Mouse (Mus musculus): Measurements from ENCODE around the gene Zbtb7b. TPM values are rescaled to one million over a fixed set of nuclear protein-coding genes. Genes with fewer than 3 reads are reported as not detected.

Gene Zbtb7b
- polyA plus RNA-seq, 1 experiment from 2014 or later: 0.52 TPM

- H3K27me3 ChIP-seq: no peaks in the 10 kb centered on the region
- H3K9ac ChIP-seq (replicated peaks): no peak overlapping the region
- no peaks in the 10 kb centered on the region for H3K9me3 ChIP-seq
- peaks cover 9% of the 10 kb centered on the region for H3K4me1 ChIP-seq
- H3K4me3 ChIP-seq: no peak overlapping the region
- H3K27ac ChIP-seq (replicated peaks): no peak overlapping the region
- ATAC-seq (replicated peaks): no peak
- no peaks in the 10 kb centered on the region for H3K36me3 ChIP-seq
- H3K4me2 ChIP-seq (replicated peaks): no peak overlapping the region
- WGBS: 50% methylated on average over 5 of the region's 5 CpGs
Measured at GRCm38 (mm10) chr3:89373581-89374231, 20.9 kb downstream of the Zbtb7b start.

- Histone ChIP-seq H3K9me3 (no peaks in the 10 kb centered on the region), H3K4me1 (no peaks in the 10 kb centered on the region), H3K27me3 (no peaks in the 10 kb centered on the region), H3K27ac (replicated peaks) (no peak overlapping the region), H3K9ac (replicated peaks) (no peak overlapping the region), H3K4me3 (no peak overlapping the region), H3K36me3 (no peaks in the 10 kb centered on the region), H3K4me2 (replicated peaks) (no peak overlapping the region)
- 77% methylated on average over 11 of the region's 11 CpGs for whole genome bisulfite sequencing
- no peak for ATAC-seq (replicated peaks)
Measured at GRCm38 (mm10) chr3:89367338-89367737, 27.2 kb downstream of the Zbtb7b start.

GRCm38 (mm10) chr3:89365486-89366414 lies 28.8 kb downstream of the Zbtb7b start:
- Histone ChIP-seq H3K4me2 (replicated peaks) (no peak overlapping the region), H3K9ac (replicated peaks) (no peak overlapping the region), H3K4me1 (no peaks in the 10 kb centered on the region), H3K27ac (replicated peaks) (no peak overlapping the region), H3K9me3 (no peaks in the 10 kb centered on the region), H3K27me3 (no peaks in the 10 kb centered on the region), H3K36me3 (no peaks in the 10 kb centered on the region), H3K4me3 (no peak overlapping the region)
- no peak for ATAC-seq (replicated peaks)
- 78% methylated on average over 20 of the region's 20 CpGs for WGBS

GRCm38 (mm10) chr3:89365153-89365485 lies 29.5 kb downstream of the Zbtb7b start, which contains the start of gene Dcst1:
Dcst1 (minus strand) TSS chr3:89365253.
- Histone ChIP-seq H3K27me3 (no peaks in the 10 kb centered on the region), H3K27ac (replicated peaks) (no peak within 1 kb of the TSS), H3K4me1 (no peaks in the 10 kb centered on the region), H3K9me3 (no peaks in the 10 kb centered on the region), H3K9ac (replicated peaks) (no peak within 1 kb of the TSS), H3K36me3 (no peaks in the 10 kb centered on the region), H3K4me2 (replicated peaks) (no peak within 1 kb of the TSS), H3K4me3 (no peak within 1 kb of the TSS)
- ATAC-seq (replicated peaks): no peak
- WGBS: 82% methylated on average over 11 of the region's 11 CpGs

DNA sequence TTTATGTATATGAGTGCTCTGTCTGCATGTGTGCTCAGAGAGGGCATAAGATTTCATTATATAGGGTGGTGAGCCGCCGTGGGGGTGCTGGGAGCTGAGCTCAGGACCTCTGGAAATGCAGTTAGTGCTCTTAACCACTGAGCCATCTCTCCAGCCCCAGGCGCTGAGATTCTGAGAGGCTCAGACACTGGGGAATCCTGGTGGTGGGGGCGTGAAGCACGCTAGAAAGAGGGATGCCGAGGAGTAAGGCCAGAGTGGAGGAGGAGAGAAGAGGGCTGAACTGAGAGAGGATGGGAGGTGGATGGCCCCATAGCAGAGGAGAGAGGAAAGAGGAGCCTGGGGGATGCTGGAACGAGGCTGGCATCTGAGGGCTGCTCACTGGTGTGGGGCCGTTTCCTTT lies 29.9 kb downstream of the Zbtb7b start:
- H3K27me3 ChIP-seq: no peaks in the 10 kb centered on the region
- no peak overlapping the region for H3K4me2 ChIP-seq (replicated peaks)
- H3K4me3 ChIP-seq: no peak overlapping the region
- H3K36me3 ChIP-seq: no peaks in the 10 kb centered on the region
- H3K27ac ChIP-seq (replicated peaks): no peak overlapping the region
- H3K9me3 ChIP-seq: no peaks in the 10 kb centered on the region
- H3K9ac ChIP-seq (replicated peaks): no peak overlapping the region
- H3K4me1 ChIP-seq: no peaks in the 10 kb centered on the region
- ATAC-seq (replicated peaks): no peak
- 49% methylated on average over 8 of the region's 8 CpGs for WGBS

DNA sequence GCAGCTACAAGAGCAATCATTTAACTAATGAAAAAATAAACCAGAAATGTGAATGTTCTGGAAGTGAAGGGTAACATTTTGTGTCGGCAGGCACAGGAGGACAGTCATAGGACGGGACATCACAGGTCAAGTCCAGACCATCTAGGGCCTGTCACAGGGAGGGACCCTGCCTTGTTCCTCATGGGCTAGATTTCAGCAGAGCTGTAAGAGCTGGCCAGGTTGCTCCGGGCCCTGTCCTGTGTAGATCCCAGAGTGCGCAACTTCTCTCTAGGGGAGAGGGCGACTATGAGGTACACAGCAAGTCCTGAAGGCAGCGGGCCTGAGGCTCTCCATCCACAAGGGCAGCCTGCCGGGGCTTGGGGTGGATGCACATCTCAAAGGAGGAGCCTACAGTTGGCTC lies 32.9 kb downstream of the Zbtb7b start, which contains the start of gene Dcst2:
TSS of gene Dcst2 (plus strand) at position 301 of the 400 bp plus-strand sequence.
- Histone ChIP-seq H3K4me1 (no peaks in the 10 kb centered on the region), H3K4me2 (replicated peaks) (no peak within 1 kb of the TSS), H3K9ac (replicated peaks) (no peak within 1 kb of the TSS), H3K27me3 (no peaks in the 10 kb centered on the region), H3K27ac (replicated peaks) (no peak within 1 kb of the TSS), H3K4me3 (no peak within 1 kb of the TSS), H3K9me3 (no peaks in the 10 kb centered on the region), H3K36me3 (no peaks in the 10 kb centered on the region)
- 89% methylated on average over 7 of the region's 7 CpGs for WGBS
- ATAC-seq (replicated peaks): no peak

DNA sequence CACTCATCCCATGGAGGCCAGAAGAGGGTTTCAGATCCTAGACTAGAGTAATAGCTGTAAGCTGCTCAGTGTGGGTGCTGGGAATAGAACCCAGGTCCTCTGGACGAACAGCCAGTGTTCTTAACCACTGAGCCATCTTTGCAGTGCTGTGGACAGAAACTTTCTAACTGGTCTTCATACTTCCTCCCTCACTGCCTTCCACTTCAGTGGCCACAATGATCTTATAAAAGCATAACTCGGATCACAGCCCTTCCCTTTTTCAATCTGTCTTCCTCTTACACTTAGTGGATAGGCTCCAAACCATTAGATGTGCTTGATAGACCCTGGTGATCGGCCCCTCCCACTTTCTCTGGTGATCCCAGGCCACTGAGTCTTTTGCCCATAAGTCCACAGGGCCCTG lies 34.3 kb downstream of the Zbtb7b start:
- H3K9me3 ChIP-seq: no peaks in the 10 kb centered on the region
- H3K36me3 ChIP-seq: no peaks in the 10 kb centered on the region
- no peak overlapping the region for H3K4me3 ChIP-seq
- H3K9ac ChIP-seq (replicated peaks): no peak overlapping the region
- 71% methylated on average over 3 of the region's 3 CpGs for WGBS
- no peak overlapping the region for H3K4me2 ChIP-seq (replicated peaks)
- H3K27me3 ChIP-seq: no peaks in the 10 kb centered on the region
- H3K27ac ChIP-seq (replicated peaks): no peak overlapping the region
- no peak for ATAC-seq (replicated peaks)
- no peaks in the 10 kb centered on the region for H3K4me1 ChIP-seq

DNA sequence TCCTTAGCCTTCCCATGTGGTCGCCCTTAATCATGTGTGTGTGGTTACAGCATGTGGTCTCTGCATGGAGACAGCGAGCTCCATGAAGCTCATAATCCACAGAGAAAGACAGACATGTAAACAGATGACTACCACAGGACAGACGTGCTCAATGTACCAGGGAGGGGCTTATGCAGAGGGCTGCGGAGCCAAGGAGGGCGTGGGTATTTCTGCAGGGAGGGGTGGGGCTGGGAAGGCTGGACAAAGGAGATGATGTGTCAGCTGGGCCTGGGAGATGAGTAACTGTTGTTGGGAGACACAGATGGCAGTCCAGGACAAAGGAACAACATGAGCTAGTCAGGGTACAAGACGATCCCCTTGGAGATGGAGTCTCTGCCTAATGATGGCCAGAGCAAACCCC lies 34.9 kb downstream of the Zbtb7b start:
- WGBS: 74% methylated on average over 6 of the region's 6 CpGs
- Histone ChIP-seq H3K4me1 (no peaks in the 10 kb centered on the region), H3K9me3 (no peaks in the 10 kb centered on the region), H3K9ac (replicated peaks) (no peak overlapping the region), H3K36me3 (no peaks in the 10 kb centered on the region), H3K4me2 (replicated peaks) (no peak overlapping the region), H3K27ac (replicated peaks) (no peak overlapping the region), H3K27me3 (no peaks in the 10 kb centered on the region), H3K4me3 (no peak overlapping the region)
- ATAC-seq (replicated peaks): no peak

DNA sequence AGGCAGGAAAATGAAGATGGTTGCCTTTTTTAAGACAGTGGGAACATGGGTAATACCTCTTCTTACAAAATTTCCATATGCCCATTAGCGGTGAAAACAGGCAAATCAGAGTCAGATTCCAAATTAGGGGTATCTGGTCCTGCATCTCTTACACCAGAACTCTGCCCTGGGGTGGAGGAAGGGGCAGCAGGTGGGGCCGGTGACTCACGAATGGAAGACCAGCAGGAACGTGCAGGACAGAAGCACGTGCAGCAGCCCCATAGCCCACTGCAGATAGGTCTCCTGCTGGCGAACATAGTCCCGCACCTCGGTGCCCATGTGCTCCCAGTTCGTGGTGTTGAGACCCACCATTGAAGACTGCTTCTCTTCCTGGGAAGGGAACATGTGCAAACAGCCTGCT lies 38.5 kb downstream of the Zbtb7b start:
- ATAC-seq (replicated peaks): no peak
- H3K9ac ChIP-seq (replicated peaks): no peak overlapping the region
- H3K27me3 ChIP-seq: no peaks in the 10 kb centered on the region
- H3K4me3 ChIP-seq: no peak overlapping the region
- no peak overlapping the region for H3K4me2 ChIP-seq (replicated peaks)
- no peaks in the 10 kb centered on the region for H3K36me3 ChIP-seq
- no peaks in the 10 kb centered on the region for H3K9me3 ChIP-seq
- 65% methylated on average over 9 of the region's 9 CpGs for WGBS
- H3K27ac ChIP-seq (replicated peaks): no peak overlapping the region
- no peaks in the 10 kb centered on the region for H3K4me1 ChIP-seq

- Histone ChIP-seq H3K4me1 (peaks cover 3% of the 10 kb centered on the region), H3K4me2 (replicated peaks) (no peak overlapping the region), H3K9me3 (no peaks in the 10 kb centered on the region), H3K27me3 (no peaks in the 10 kb centered on the region), H3K36me3 (no peaks in the 10 kb centered on the region), H3K27ac (replicated peaks) (no peak overlapping the region), H3K4me3 (no peak overlapping the region), H3K9ac (replicated peaks) (no peak overlapping the region)
- WGBS: 81% methylated on average over 6 of the region's 6 CpGs
- no peak for ATAC-seq (replicated peaks)
Measured at GRCm38 (mm10) chr3:89355512-89355902, 39.1 kb downstream of the Zbtb7b start.

DNA sequence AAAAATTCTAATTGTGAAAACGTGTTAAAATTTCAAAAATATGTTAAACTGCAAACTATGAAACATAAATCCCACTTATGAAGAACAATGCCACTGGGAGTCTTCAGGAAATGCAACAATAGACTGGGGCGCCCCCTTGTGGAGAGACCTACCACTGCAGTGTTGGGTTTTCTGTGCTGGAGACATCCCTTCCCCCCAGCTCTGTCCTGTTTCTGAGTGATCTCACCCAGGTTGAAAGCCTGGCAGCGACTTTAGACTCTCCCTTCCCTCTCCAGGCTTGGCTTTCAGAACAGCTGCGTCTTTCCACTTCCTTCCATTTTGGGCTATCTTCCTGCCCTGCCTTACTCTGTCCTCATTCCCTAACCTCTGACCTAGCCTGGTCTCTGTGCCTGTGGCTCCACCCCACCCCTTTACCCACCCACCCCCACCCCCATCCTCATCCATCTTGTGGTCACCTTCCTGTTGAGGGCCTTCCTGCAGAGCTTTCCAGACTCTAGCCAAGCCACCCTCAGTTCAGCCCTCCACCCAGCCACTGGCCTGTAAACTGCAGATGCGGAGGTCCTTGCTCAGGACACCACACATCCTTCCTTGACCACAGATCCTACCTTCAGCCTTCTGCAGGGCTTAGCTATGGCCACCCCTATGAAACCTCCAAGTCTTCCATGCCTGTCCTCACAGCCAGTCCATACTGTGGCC lies 39.6 kb downstream of the Zbtb7b start:
- WGBS: 17% methylated on average over 5 of the region's 5 CpGs
- H3K27me3 ChIP-seq: no peaks in the 10 kb centered on the region
- no peak overlapping the region for H3K4me3 ChIP-seq
- H3K27ac ChIP-seq (replicated peaks): no peak overlapping the region
- no peak overlapping the region for H3K4me2 ChIP-seq (replicated peaks)
- H3K4me1 ChIP-seq: peaks cover 8% of the 10 kb centered on the region
- no peak overlapping the region for H3K9ac ChIP-seq (replicated peaks)
- H3K36me3 ChIP-seq: no peaks in the 10 kb centered on the region
- ATAC-seq (replicated peaks): no peak
- no peaks in the 10 kb centered on the region for H3K9me3 ChIP-seq

DNA sequence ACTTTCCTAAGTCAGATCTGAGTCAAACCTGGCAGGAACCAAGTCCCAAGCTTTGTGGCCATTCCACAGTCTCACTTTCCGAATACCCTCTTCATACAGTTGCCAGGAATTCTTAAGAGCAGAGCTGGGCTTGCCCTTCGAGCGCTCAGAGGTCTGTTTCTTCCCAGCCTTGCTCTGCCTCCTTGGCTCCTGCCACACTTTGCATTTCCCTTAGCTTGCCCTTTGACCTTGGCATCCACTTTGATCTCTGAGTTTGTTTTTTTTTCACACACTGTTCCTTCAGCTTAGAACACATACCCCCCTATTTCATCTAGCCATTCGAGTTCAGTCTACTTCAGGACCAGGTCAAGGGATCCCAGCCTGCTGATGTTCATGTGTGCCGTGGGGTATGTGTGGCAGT lies 43.3 kb downstream of the Zbtb7b start:
- H3K9ac ChIP-seq (replicated peaks): no peak overlapping the region
- no peak overlapping the region for H3K4me3 ChIP-seq
- no peaks in the 10 kb centered on the region for H3K27me3 ChIP-seq
- ATAC-seq (replicated peaks): no peak
- no peaks in the 10 kb centered on the region for H3K36me3 ChIP-seq
- no peak overlapping the region for H3K4me2 ChIP-seq (replicated peaks)
- H3K4me1 ChIP-seq: peaks cover 19% of the 10 kb centered on the region
- H3K9me3 ChIP-seq: no peaks in the 10 kb centered on the region
- WGBS: 82% methylated on average over 5 of the region's 5 CpGs
- no peak overlapping the region for H3K27ac ChIP-seq (replicated peaks)

All from forebrain, embryonic 15.5 days (tissue).